Mouse (Mus musculus): ENCODE data around the gene Lipm.

Lipm gene

GRCm38 (mm10) chr19:34100633-34101032 is at the start of gene Lipm:
Gene Lipm, plus strand, starts transcription at chr19:34100933.
- DNase-seq, result no peak

DNA sequence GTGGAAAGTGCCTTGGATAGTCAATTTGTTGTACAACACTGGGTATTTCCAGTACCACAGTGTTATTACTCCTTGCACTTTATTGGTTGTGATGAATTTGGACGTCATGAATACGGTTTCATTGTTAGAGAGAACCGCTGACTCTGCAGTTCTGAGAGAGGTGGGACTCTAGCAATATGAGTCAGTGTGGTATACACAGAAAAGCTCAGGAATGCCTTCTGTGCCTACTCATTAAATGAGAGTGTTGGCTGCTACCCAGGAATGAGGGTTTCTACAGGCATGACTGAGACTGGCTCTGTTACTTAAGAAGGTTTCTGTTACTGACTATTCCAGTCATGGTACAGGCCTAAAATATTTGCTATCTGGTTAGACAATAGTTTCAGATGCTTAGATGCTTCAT is 49.2 kb upstream of the Lipm start:
- DNase-seq, result no peak

DNA sequence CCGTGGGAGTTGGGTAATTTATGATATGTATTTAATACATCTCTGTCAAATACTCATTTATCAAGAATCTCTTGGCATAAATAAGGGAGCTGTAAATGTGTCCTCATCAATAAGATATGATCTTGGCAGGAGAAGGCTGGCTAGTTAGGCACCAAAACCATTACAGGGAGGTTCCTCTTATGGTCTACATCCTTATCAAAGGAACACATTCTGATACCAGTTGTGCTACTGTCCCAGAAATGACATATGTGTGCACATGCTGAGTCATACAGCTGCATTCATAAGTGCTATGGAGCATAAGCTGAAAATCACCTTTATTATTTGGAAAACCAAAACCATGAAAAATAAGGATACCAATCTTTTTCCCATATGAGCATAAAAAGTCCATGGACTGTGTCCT is 37.2 kb upstream of the Lipm start:
- DNase-seq, result no peak

- DNase-seq, result no peak
Measured at GRCm38 (mm10) chr19:34064059-34064458, 36.7 kb upstream of the Lipm start.

GRCm38 (mm10) chr19:34066779-34067472 is 33.8 kb upstream of the Lipm start, which contains the start of gene Lipn:
Gene Lipn, plus strand, starts transcription at chr19:34067358.
- peak; percentile 3 for DNase-seq

GRCm38 (mm10) chr19:34074239-34074638 is 26.5 kb upstream of the Lipm start:
- DNase-seq, result no peak

- no peak for DNase-seq
Measured at GRCm38 (mm10) chr19:34078130-34078529, 22.6 kb upstream of the Lipm start.

DNA sequence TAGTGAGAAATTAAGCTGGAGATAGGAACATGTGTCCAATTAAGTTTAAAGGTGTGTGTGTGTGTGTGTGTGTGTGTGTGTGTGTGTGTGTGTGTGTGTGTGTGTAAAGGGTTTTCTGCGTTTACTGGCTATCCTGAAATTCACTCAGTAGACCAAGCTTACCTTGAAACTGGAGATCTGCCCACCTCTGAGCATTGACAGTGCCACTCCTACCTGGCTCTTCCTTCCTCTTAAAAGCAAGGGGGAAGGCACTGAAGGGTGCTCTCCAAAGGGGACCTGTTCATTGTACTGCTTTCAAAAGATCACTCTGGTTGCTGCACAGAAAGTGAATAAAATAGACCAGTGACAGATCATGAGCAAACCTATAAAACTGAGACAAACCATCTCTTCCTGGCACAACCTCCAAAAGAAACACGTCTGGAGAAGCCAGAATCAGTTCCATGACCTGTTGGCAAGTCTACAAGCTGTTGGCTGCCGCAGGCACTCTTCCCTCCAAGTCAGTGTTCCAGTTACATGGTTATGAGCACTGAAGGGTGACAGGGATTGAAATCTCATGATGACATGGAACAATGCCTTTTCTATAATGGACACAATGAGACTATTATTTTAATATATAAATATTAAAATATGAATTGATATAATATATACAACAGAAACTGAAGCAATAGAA is 11.6 kb upstream of the Lipm start:
- no peak for DNase-seq

- peak; percentile 49 for DNase-seq
Measured at GRCm38 (mm10) chr19:34095381-34095780, 5.4 kb upstream of the Lipm start.

DNA sequence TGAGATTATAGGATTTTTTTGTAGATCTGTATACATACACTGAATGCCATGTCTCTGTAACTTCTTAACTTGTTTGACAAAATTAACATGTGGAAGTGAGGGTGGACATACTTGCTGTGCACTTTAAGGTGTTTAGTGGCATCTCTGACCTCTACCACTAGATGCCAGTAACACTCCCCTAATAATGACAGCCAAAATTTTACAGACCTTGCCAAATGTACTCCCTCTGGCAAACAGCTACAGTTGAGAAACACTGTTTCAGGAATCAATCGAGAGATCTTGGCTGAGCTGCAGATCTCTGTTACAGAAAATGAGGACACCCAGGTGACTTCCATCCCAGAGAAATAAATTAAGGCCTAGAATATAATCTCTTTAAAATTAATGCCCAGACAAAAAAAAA is 4.5 kb upstream of the Lipm start:
- no peak for DNase-seq

- no peak for DNase-seq
Measured at GRCm38 (mm10) chr19:34101888-34102287, 1.2 kb downstream of the Lipm start.

DNA sequence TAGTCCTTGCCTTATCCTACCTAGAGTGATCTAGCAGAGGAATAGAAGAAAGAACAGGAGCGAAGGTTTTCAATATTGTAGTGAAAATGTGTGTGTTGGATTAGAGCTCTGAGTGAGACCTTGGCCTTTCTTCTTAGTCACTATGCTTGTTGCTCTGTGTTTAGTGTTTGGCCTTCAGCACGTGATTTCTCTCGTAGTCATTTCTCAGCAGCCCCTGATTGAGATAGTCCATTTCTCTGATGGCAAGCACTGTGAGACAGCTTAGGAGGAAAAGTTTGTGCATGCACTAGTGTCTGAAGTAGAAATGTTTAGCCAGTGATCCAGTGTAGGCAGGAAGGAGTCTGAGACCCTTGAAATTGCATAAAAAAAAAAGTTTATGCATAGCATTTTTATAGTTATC is 4.1 kb downstream of the Lipm start:
- DNase-seq, result no peak

DNA sequence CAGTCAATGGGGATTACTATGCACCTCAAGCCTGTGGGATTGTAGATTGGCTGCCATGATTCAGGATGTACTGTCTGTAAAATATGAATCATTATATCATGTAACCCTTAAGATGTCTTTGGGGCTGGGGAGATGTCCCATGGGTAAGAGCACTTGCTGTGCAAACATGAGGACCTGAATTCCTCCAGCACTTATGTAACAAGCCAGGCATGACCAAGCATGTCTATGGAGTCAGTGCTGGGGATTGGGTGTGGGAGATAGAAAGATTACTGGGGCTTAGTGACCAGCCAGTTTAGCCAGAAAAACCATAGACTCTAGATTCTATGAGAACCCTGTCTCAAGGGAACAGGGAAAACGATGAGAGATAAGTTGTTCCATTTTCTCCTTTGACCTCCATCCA is 18.4 kb downstream of the Lipm start:
- no peak for DNase-seq

GRCm38 (mm10) chr19:34119653-34120052 is 18.9 kb downstream of the Lipm start:
- no peak for DNase-seq

DNA sequence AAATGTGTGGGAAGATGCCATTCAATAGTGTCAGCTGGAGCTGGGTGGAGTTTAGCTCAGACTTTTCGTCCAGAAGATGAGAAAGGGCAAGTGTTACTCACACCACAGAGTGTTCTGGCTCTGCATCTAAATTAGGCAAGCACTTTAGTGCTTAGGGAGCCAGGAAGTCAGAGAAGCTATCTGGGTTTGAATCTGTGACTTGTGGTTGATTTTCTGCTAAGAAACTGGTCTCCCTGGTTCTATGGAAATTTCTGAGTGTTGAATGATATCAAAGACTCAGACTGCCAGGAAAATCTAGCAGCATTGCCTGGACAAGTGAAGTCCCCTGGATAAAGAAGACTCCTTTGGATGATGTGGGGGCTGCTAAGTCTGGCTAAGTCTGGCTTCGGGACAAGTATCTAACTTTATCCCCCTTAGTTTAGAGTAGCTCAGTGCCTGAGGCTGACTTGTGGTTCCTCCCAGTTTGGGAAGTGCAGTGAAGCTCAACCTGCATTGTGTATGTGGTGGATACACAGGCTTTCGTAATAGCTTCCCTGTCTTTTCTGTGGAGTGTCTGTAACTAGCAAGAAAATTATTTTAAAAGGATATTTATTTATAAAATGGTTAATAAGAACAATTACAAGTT is 19.5 kb downstream of the Lipm start:
- DNase-seq, result no peak

DNA sequence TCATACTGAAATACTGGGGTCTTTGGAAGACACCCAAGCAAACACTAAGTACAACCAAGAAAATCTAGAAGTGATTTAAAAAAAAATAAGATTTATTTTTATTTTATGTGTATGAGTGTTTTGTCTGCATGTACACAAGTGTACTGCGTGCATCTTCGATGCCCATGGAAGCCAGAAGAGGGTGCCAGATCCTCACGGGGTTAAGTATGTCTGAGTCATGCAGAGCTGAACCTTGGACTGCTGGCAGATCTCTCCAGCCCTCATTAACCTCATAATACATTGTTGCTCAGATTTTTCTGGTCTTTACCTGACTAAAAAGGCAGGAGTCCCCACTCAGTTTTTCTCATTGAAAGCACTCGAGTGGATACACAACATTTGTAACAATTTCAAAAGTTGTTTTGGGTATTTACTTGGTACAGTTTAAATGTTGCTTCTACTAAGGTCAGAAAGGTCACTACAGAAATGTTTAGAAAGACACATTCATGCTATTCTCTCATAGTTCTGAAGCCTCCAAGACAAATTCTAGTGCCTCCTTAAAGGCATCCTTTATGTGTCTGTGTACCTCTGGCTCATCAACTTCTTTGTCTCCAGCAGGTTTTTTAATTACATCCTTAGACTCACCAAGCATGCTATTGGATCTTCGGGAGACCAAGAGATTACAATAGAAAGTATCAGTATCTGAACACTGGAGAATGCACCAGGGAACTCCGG is 38.1 kb downstream of the Lipm start:
- no peak for DNase-seq

DNA sequence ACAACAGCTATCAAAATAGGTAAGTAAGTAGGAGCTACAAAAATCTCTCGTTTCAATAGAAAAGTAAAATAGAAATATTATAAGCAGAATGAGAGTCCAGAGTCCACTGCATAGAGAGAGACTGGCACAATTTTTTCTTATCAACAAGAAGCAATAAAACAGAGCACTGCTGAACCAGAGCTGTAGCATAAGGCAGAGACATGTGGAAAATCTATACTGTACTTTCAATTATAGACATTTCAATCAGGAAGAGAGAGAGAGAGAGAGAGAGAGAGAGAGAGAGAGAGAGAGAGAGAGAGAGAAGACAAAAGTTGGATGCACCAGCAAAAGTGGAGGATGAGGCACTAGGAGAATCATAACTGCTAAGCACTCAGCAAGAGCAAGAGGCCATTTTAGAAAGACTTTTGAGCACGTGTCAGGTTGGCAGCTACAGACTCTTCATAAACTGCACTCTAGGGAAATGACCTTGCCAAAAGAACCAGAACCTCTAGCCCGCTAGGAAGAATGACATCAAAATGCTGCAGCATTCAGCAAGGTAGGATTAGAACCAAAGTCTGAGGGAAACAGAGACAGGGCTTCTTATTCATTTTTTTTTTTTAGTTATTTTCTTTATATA is 38.8 kb downstream of the Lipm start:
- DNase-seq, result no peak

GRCm38 (mm10) chr19:34148421-34148820 is 47.7 kb downstream of the Lipm start:
- DNase-seq, result no peak

- peak; percentile 41 for DNase-seq
Measured at GRCm38 (mm10) chr19:34151909-34152308, 51.2 kb downstream of the Lipm start.

GRCm38 (mm10) chr19:34153263-34154144 is 52.8 kb downstream of the Lipm start:
- DNase-seq, result no peak

DNA sequence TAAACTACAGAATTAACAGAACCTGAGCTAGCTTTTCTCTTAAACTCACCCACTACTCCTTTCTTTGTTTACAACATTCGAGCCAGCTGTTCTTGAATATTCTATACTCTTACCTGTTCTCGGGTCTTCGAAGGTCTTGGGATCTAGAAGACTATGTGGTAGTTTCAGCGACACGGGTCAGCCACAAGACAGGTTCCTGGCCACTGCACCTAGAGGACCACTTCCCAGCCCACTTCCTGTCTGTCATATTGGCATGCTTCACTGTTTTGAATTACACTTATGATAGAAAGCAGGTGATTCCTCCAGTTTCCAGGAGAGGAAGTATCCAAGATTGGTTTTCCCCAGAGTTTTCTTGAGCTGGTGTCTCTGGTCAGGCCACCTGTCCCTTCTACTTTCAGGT is 62.0 kb downstream of the Lipm start:
- no peak for DNase-seq

- DNase-seq, result peak; percentile 65
Measured at GRCm38 (mm10) chr19:34165891-34166290, 65.2 kb downstream of the Lipm start, which contains the start of gene Ankrd22. Gene Ankrd22, minus strand, starts transcription at chr19:34166053.
